Mouse (Mus musculus) small intestine, adult 2 months (tissue): Measurements from ENCODE around the gene Runx1.

ENCODE experiments used
- CTCF ChIP-seq: fragments of 200-500 bp; IDR thresholded peaks from 2 replicates; pipeline ENCODE4 v1.5.1; 2012; ENCODE audit warnings: low read depth, mild to moderate bottlenecking, control low read depth, inconsistent platforms, low read length, moderate library complexity, mixed read lengths; ENCODE audit not compliant: insufficient replicate concordance, insufficient read length; ENCODE audit errors: extremely low read depth
- POLR2A ChIP-seq: fragments of 200-500 bp; IDR thresholded peaks from 2 replicates; pipeline ENCODE4 v1.6.1; 2012; ENCODE audit warnings: low read depth, mild to moderate bottlenecking, control low read depth, inconsistent platforms, low read length, moderate library complexity

GRCm38 (mm10) chr16:92676630-92677029 lies 149.3 kb downstream of the Runx1 start:
- TF ChIP-seq CTCF (no peak), POLR2A (no peak)
